Mouse (Mus musculus): Measurements from ENCODE around the gene Erh. TPM values are rescaled to one million over a fixed set of nuclear protein-coding genes. Genes with fewer than 3 reads are reported as not detected.
A peak's percentile ranks its signal among the peaks of the same experiment; 100 is the strongest.

The Erh gene
- polyA plus RNA-seq, 1 experiment from 2014 or later, result 218 TPM

GRCm38 (mm10) chr12:80644506-80644868, 346 bp upstream of the Erh start:
- Histone ChIP-seq H3K4me2 (ENCODE audit: low read depth, low read length) (peak overlapping the region; percentile 76), H3K4me1 (ENCODE audit: control insufficient read depth, insufficient read depth, low read length) (peaks cover 24% of the 10 kb centered on the region), H3K9me3 (replicated peaks; ENCODE audit: control insufficient read depth, low read length) (no peaks in the 10 kb centered on the region), H3K36me3 (ENCODE audit: control insufficient read depth, insufficient read depth, low read length) (peaks cover 5% of the 10 kb centered on the region; the same call in 1 of the 2 replicates), H3K27ac (ENCODE audit: low read length) (peak overlapping the region; percentile 34; the same call in 1 of the 2 replicates), H3K27me3 (ENCODE audit: control insufficient read depth, insufficient read depth, low read length) (no peaks in the 10 kb centered on the region), H3K9ac (ENCODE audit: low read length) (peak overlapping the region; percentile 96), H3K4me3 (replicated peaks; ENCODE audit: low read length) (peak overlapping the region; percentile 99)
- 4% methylated on average over 18 of the region's 18 CpGs for WGBS
- ATAC-seq (ENCODE audit: insufficient read depth, low FRiP score), result no peak

- Histone ChIP-seq H3K9me3 (replicated peaks; ENCODE audit: control insufficient read depth, low read length) (no peaks in the 10 kb centered on the region), H3K4me1 (ENCODE audit: control insufficient read depth, insufficient read depth, low read length) (peaks cover 24% of the 10 kb centered on the region), H3K27me3 (ENCODE audit: control insufficient read depth, insufficient read depth, low read length) (no peaks in the 10 kb centered on the region), H3K9ac (ENCODE audit: low read length) (peak overlapping the region; percentile 96), H3K27ac (ENCODE audit: low read length) (peak overlapping the region; percentile 88), H3K4me2 (ENCODE audit: low read depth, low read length) (peak overlapping the region; percentile 71), H3K4me3 (replicated peaks; ENCODE audit: low read length) (peak overlapping the region; percentile 99), H3K36me3 (ENCODE audit: control insufficient read depth, insufficient read depth, low read length) (peaks cover 10% of the 10 kb centered on the region; the same call in 1 of the 2 replicates)
- WGBS, result 3% methylated on average over 48 of the region's 48 CpGs
- peak; percentile 63 for ATAC-seq (ENCODE audit: insufficient read depth, low FRiP score)
Observed at GRCm38 (mm10) chr12:80642725-80643692, 1.1 kb downstream of the Erh start.

GRCm38 (mm10) chr12:80631790-80632189, 12.4 kb downstream of the Erh start:
- Histone ChIP-seq H3K4me3 (replicated peaks; ENCODE audit: low read length) (no peak overlapping the region), H3K9me3 (replicated peaks; ENCODE audit: control insufficient read depth, low read length) (no peaks in the 10 kb centered on the region), H3K4me1 (ENCODE audit: control insufficient read depth, insufficient read depth, low read length) (no peaks in the 10 kb centered on the region), H3K36me3 (ENCODE audit: control insufficient read depth, insufficient read depth, low read length) (peaks cover 25% of the 10 kb centered on the region; the same call in 1 of the 2 replicates), H3K27me3 (ENCODE audit: control insufficient read depth, insufficient read depth, low read length) (no peaks in the 10 kb centered on the region), H3K9ac (ENCODE audit: low read length) (no peak overlapping the region), H3K4me2 (ENCODE audit: low read depth, low read length) (no peak overlapping the region), H3K27ac (ENCODE audit: low read length) (no peak overlapping the region)
- no peak for ATAC-seq (ENCODE audit: insufficient read depth, low FRiP score)
- 78% methylated on average over 5 of the region's 5 CpGs for WGBS

GRCm38 (mm10) chr12:80620501-80620900, 23.6 kb downstream of the Erh start:
- no peak overlapping the region for H3K4me2 ChIP-seq (ENCODE audit: low read depth, low read length)
- no peaks in the 10 kb centered on the region for H3K36me3 ChIP-seq (ENCODE audit: control insufficient read depth, insufficient read depth, low read length)
- H3K4me3 ChIP-seq (replicated peaks; ENCODE audit: low read length), result no peak overlapping the region
- ATAC-seq (ENCODE audit: insufficient read depth, low FRiP score), result no peak
- WGBS, result 73% methylated on average over 5 of the region's 5 CpGs
- H3K4me1 ChIP-seq (ENCODE audit: control insufficient read depth, insufficient read depth, low read length), result no peaks in the 10 kb centered on the region
- H3K9ac ChIP-seq (ENCODE audit: low read length), result no peak overlapping the region
- no peaks in the 10 kb centered on the region for H3K27me3 ChIP-seq (ENCODE audit: control insufficient read depth, insufficient read depth, low read length)
- H3K27ac ChIP-seq (ENCODE audit: low read length), result no peak overlapping the region
- H3K9me3 ChIP-seq (replicated peaks; ENCODE audit: control insufficient read depth, low read length), result no peaks in the 10 kb centered on the region

- Histone ChIP-seq H3K27ac (ENCODE audit: low read length) (peak overlapping the region; percentile 53; the same call in 1 of the 2 replicates), H3K36me3 (ENCODE audit: control insufficient read depth, insufficient read depth, low read length) (no peaks in the 10 kb centered on the region), H3K4me2 (ENCODE audit: low read depth, low read length) (no peak overlapping the region), H3K9ac (ENCODE audit: low read length) (no peak overlapping the region), H3K9me3 (replicated peaks; ENCODE audit: control insufficient read depth, low read length) (no peaks in the 10 kb centered on the region), H3K4me1 (ENCODE audit: control insufficient read depth, insufficient read depth, low read length) (no peaks in the 10 kb centered on the region), H3K27me3 (ENCODE audit: control insufficient read depth, insufficient read depth, low read length) (no peaks in the 10 kb centered on the region), H3K4me3 (replicated peaks; ENCODE audit: low read length) (no peak overlapping the region)
- peak; percentile 81; the same call in 1 of the 2 replicates for ATAC-seq (ENCODE audit: insufficient read depth, low FRiP score)
- WGBS, result 35% methylated on average over 7 of the region's 7 CpGs
Observed at GRCm38 (mm10) chr12:80615371-80616257, 28.5 kb downstream of the Erh start.

DNA sequence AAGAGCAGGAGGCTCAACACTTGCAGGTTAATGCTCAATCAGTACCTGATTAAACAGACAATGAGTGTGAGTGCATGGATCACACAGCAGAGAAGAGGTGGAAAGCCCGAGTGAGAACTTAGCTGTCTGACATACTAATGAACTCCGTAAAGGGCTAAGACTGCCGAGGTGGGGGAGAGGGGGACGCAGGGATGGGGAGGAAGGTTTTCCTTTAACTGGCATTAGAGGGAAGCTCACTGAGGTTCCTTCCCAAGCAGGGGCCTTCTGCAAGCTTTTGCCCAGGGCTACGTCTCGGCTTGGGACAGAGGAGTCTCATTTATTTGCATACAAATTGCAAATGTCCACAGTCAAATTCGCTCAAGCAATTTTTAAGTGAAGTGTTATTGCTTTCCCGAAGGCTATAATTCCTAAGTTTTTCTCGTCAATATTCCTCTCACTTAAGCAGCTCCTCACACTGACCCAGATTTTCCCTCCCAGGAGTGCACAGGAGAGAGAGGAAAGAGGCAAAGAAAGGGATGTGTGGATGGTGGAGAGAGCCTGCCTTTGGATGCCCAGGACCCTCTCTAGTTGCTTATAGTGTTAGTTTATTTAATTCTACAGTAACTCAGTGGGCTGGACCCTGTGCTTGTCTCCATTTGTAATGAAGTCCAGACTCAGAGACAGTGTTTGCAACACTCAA, 31.9 kb downstream of the Erh start:
- ATAC-seq (ENCODE audit: insufficient read depth, low FRiP score), result no peak
- Histone ChIP-seq H3K9me3 (replicated peaks; ENCODE audit: control insufficient read depth, low read length) (no peaks in the 10 kb centered on the region), H3K9ac (ENCODE audit: low read length) (no peak overlapping the region), H3K36me3 (ENCODE audit: control insufficient read depth, insufficient read depth, low read length) (no peaks in the 10 kb centered on the region), H3K27me3 (ENCODE audit: control insufficient read depth, insufficient read depth, low read length) (no peaks in the 10 kb centered on the region), H3K4me2 (ENCODE audit: low read depth, low read length) (no peak overlapping the region), H3K27ac (ENCODE audit: low read length) (no peak overlapping the region), H3K4me1 (ENCODE audit: control insufficient read depth, insufficient read depth, low read length) (no peaks in the 10 kb centered on the region), H3K4me3 (replicated peaks; ENCODE audit: low read length) (no peak overlapping the region)
- 54% methylated on average over 9 of the region's 9 CpGs for WGBS

GRCm38 (mm10) chr12:80609928-80610327, 34.2 kb downstream of the Erh start:
- Histone ChIP-seq H3K9me3 (replicated peaks; ENCODE audit: control insufficient read depth, low read length) (no peaks in the 10 kb centered on the region), H3K27ac (ENCODE audit: low read length) (no peak overlapping the region), H3K4me3 (replicated peaks; ENCODE audit: low read length) (no peak overlapping the region), H3K36me3 (ENCODE audit: control insufficient read depth, insufficient read depth, low read length) (no peaks in the 10 kb centered on the region), H3K4me1 (ENCODE audit: control insufficient read depth, insufficient read depth, low read length) (0 out of 2 replicates have a peak, but pooled peaks cover under 1% of the 10 kb centered on the region), H3K27me3 (ENCODE audit: control insufficient read depth, insufficient read depth, low read length) (no peaks in the 10 kb centered on the region), H3K9ac (ENCODE audit: low read length) (no peak overlapping the region), H3K4me2 (ENCODE audit: low read depth, low read length) (no peak overlapping the region)
- ATAC-seq (ENCODE audit: insufficient read depth, low FRiP score), result no peak
- 68% methylated on average over 3 of the region's 3 CpGs for WGBS

- no peaks in the 10 kb centered on the region for H3K27me3 ChIP-seq (ENCODE audit: control insufficient read depth, insufficient read depth, low read length)
- H3K4me1 ChIP-seq (ENCODE audit: control insufficient read depth, insufficient read depth, low read length), result peaks cover 14% of the 10 kb centered on the region
- no peak overlapping the region for H3K4me3 ChIP-seq (replicated peaks; ENCODE audit: low read length)
- no peaks in the 10 kb centered on the region for H3K9me3 ChIP-seq (replicated peaks; ENCODE audit: control insufficient read depth, low read length)
- no peak overlapping the region for H3K4me2 ChIP-seq (ENCODE audit: low read depth, low read length)
- no peak overlapping the region for H3K9ac ChIP-seq (ENCODE audit: low read length)
- WGBS, result 70% methylated on average over 1 of the region's 1 CpGs
- H3K27ac ChIP-seq (ENCODE audit: low read length), result no peak overlapping the region
- no peak for ATAC-seq (ENCODE audit: insufficient read depth, low FRiP score)
- no peaks in the 10 kb centered on the region for H3K36me3 ChIP-seq (ENCODE audit: control insufficient read depth, insufficient read depth, low read length)
Observed at GRCm38 (mm10) chr12:80608576-80608975, 35.6 kb downstream of the Erh start.
